Mouse (Mus musculus) limb, embryonic 14.5 days (tissue): ENCODE measurements around the gene Fmo5. TPM values are rescaled to one million over a fixed set of nuclear protein-coding genes. Genes with fewer than 3 reads are reported as not detected.

Experiments
- ATAC-seq: fragments of 200-750 bp; cut with Nextera tagmentation; 2 replicates; pipeline ENCODE4 v1.8.0; 2017; ENCODE audit warnings: low read depth, moderate number of reproducible peaks, moderate TSS enrichment; ENCODE audit not compliant: low FRiP score
- DNase-seq: peaks from one replicate; pipeline ENCODE4 v3.0.0-alpha.2; 2015; ENCODE audit warnings: low spot score
- H3K27ac ChIP-seq: fragments of 300-500 bp; sonication (generic); replicated peaks from 2 replicates; pipeline ENCODE4 v1.5.1; 2014; ENCODE audit warnings: low read depth, mild to moderate bottlenecking, low read length, moderate library complexity, mixed read lengths
- H3K27me3 ChIP-seq: fragments of 300-500 bp; sonication (generic); 2 replicates; pipeline ENCODE4 v1.6.1; 2014; ENCODE audit warnings: low read length, mixed read lengths; ENCODE audit not compliant: control insufficient read depth, insufficient read depth
- H3K36me3 ChIP-seq: fragments of 300-500 bp; sonication (generic); 2 replicates; pipeline ENCODE4 v1.6.1; 2014; ENCODE audit warnings: mild to moderate bottlenecking, low read length, moderate library complexity, mixed read lengths; ENCODE audit not compliant: control insufficient read depth, insufficient read depth
- H3K4me1 ChIP-seq: fragments of 300-500 bp; sonication (generic); 2 replicates; pipeline ENCODE4 v1.6.1; 2014; ENCODE audit warnings: antibody characterized with exemption, low read length, mixed read lengths; ENCODE audit not compliant: control insufficient read depth, insufficient read depth
- H3K4me2 ChIP-seq: fragments of 300-500 bp; sonication (generic); replicated peaks from 2 replicates; pipeline ENCODE4 v1.6.1; 2014; ENCODE audit warnings: low read depth, mild to moderate bottlenecking, low read length, moderate library complexity; ENCODE audit not compliant: severe bottlenecking
- H3K4me3 ChIP-seq: fragments of 300-500 bp; sonication (generic); replicated peaks from 2 replicates; pipeline ENCODE4 v1.5.1; 2014; ENCODE audit warnings: low read length
- H3K9ac ChIP-seq: fragments of 300-500 bp; sonication (generic); 2 replicates; pipeline ENCODE4 v1.6.1; 2014; ENCODE audit warnings: mild to moderate bottlenecking, low read depth, low read length, moderate library complexity; ENCODE audit not compliant: severe bottlenecking
- H3K9me3 ChIP-seq: fragments of 300-500 bp; sonication (generic); 2 replicates; pipeline ENCODE4 v1.6.1; 2016; ENCODE audit warnings: low read length; ENCODE audit not compliant: control insufficient read depth
- POLR2A ChIP-seq: fragments of 200-500 bp; IDR thresholded peaks from 2 replicates; pipeline ENCODE4 v1.8.0; 2012; ENCODE audit warnings: inconsistent platforms, mild to moderate bottlenecking, moderate library complexity, borderline replicate concordance; ENCODE audit not compliant: insufficient read depth, insufficient read length; ENCODE audit errors: extremely low read depth
- WGBS: fragments of 180-500 bp; shearing (Covaris S2); extraction: QIAGEN DNeasy Blood & Tissue Kit; methylation state at CpG from one replicate; pipeline ENCODE4 v1.1.7; 2014; 5-methylcytosine and 5-hydroxymethylcytosine counted together
- polyA plus RNA-seq, 2 experiments: library from polyadenylated mRNA; depleted of rRNA in 1 of 2; stranded (reverse) in 1 of 2; unstranded in 1 of 2; fragments of >200 nt; fragmentation: Nextera tagmentation in 1 of 2; extraction: Ambion mirVana in 1 of 2; gene quantifications; 2 replicates each; pipeline versions ENCODE4 v1.2.1 to v1.2.3; 2012 to 2014

Fmo5 gene
- polyA plus RNA-seq, 2 experiments = 2.3 to 2.8 TPM

DNA sequence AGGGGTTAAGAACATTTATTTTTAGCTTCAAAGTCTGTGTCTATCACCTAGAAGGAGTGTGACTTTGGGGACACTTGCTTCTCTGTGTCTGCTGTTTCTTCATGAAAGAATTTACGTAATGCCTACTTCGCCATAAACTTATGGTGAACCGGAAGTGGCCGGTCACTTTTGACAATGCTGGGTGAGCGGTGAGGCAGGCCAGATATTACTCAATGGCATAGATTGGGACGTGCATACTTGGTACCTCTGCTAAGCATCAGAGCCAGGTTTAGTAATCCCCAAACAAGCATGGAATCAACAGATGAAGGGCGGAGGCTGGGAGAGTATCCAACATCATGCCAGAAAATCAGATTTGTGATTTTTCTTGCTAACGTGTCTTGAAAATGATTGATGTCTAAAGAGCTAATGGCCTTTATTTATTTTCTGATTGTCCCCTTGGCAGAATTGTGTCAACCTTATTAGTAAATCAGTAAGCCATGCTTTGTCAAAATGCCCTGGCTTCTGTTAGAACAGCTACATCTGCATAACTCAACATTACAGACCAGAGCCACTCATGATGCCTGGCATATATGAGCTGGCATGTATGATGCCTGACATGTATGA is 2.8 kb downstream of the Fmo5 start:
- no peak overlapping the region for H3K4me3 ChIP-seq
- no peaks in the 10 kb centered on the region for H3K36me3 ChIP-seq
- peaks cover 7% of the 10 kb centered on the region for H3K4me1 ChIP-seq
- H3K9ac ChIP-seq = no peak overlapping the region
- ATAC-seq (no peak), DNase-seq (no peak)
- H3K4me2 ChIP-seq = no peak overlapping the region
- no peak overlapping the region for H3K27ac ChIP-seq
- WGBS = 83% methylated on average over 8 of the region's 8 CpGs
- no peaks in the 10 kb centered on the region for H3K27me3 ChIP-seq
- TF ChIP-seq POLR2A = no peak
- H3K9me3 ChIP-seq = no peaks in the 10 kb centered on the region

DNA sequence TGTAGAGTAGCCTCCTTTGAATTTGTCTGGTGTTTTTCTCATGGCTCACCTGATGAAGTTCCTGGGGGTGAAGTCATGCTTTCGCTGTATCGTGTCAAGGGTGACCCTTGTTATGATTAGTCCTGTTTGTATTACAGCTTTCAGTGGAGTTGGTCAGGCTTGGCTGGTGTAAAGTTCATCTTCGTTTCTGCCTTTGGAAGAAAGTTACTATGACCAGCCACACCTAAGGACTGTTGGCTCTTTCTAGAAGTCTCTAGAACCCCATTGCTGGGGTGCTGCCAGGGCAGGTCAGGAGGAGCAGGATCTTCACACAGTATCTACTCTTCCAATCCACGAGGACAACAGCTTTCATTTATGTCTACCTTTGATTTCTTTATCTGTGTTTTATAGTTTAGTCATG is 4.9 kb downstream of the Fmo5 start:
- no peak for TF ChIP-seq POLR2A
- Histone ChIP-seq H3K27me3 (no peaks in the 10 kb centered on the region), H3K4me1 (peaks cover 7% of the 10 kb centered on the region), H3K4me2 (no peak overlapping the region), H3K9ac (no peak overlapping the region), H3K27ac (no peak overlapping the region), H3K36me3 (no peaks in the 10 kb centered on the region), H3K4me3 (no peak overlapping the region), H3K9me3 (no peaks in the 10 kb centered on the region)
- WGBS = 76% methylated on average over 4 of the region's 4 CpGs
- DNase-seq (no peak), ATAC-seq (no peak)

DNA sequence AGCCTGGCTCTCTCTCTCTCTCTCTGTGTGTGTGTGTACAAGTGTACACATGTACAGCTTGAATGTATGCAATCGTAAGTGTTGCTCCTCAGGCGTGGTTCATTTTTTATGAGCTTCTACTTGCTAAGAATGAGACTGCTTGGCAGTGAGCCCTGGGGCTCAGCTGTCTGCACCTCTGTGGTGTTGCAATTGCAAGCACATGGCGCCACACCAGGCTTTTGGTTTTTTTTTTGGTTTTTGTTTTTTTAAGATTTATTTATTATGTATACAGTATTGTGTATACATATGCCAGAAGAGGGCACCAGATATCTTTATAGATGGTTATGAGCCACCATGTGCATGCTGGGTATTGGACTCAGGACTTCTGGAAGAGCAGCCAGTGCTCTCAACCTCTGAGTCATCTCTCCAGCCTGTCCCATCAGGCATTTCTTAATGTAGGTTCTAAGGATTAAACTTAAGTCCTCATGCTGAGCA is 5.7 kb downstream of the Fmo5 start:
- H3K9ac ChIP-seq = no peak overlapping the region
- ATAC-seq (peak; percentile 55), DNase-seq (peak; percentile 81)
- H3K36me3 ChIP-seq = no peaks in the 10 kb centered on the region
- peaks cover 7% of the 10 kb centered on the region for H3K4me1 ChIP-seq
- no peak overlapping the region for H3K4me3 ChIP-seq
- H3K27me3 ChIP-seq = no peaks in the 10 kb centered on the region
- no peak for TF ChIP-seq POLR2A
- no peak overlapping the region for H3K4me2 ChIP-seq
- H3K9me3 ChIP-seq = no peaks in the 10 kb centered on the region
- H3K27ac ChIP-seq = no peak overlapping the region
- 19% methylated on average over 3 of the region's 3 CpGs for WGBS

DNA sequence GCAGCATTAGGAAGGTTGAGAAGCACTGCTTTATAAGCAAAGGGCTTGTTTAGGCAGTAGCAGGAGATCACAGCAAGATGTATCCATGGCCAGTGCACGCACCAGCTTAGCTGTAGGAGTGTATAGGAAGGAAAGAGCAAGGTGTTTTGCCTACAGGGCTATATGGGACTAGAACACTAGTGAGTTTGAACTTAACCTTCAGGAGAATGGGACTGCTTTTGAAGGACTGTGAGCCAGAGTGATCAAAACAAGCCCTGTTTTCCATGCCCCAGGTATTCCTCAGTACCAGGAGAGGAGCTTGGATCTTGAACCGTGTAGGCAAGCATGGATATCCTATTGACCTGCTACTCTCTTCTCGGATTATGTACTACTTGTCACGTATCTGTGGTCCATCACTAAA is 12.8 kb downstream of the Fmo5 start:
- 89% methylated on average over 4 of the region's 4 CpGs for WGBS

DNA sequence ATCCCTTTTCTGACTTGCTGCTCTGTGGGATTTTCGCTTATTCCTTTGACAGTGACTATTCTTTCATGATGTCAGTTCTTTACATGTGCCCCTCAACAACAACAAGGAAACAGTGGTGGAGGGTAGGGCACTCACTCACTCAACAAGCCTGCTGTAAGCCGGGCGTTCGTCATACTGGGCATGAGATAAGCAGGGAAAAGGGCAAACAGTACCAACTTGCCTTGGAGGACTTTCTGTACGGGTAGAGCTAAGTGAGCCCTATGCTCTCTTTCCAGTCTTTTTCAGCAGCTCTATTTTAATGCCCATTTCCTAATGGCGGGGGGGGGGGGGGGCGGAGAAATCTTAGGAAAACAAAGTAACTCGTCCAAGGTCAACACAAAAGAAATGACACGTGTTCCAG is 13.4 kb downstream of the Fmo5 start:
- no peak for ATAC-seq

More for the DNA sequence above, 12.8 kb downstream of the Fmo5 start:
- no peaks in the 10 kb centered on the region; the same call in 1 of the 2 replicates for H3K4me1 ChIP-seq
- TF ChIP-seq POLR2A = no peak
- no peak overlapping the region for H3K4me3 ChIP-seq
- no peak for DNase-seq
- no peak overlapping the region for H3K9ac ChIP-seq
- no peak overlapping the region for H3K27ac ChIP-seq
- H3K36me3 ChIP-seq = no peaks in the 10 kb centered on the region
- H3K4me2 ChIP-seq = no peak overlapping the region
- no peaks in the 10 kb centered on the region for H3K27me3 ChIP-seq
- no peaks in the 10 kb centered on the region for H3K9me3 ChIP-seq
- ATAC-seq = no peak

DNA sequence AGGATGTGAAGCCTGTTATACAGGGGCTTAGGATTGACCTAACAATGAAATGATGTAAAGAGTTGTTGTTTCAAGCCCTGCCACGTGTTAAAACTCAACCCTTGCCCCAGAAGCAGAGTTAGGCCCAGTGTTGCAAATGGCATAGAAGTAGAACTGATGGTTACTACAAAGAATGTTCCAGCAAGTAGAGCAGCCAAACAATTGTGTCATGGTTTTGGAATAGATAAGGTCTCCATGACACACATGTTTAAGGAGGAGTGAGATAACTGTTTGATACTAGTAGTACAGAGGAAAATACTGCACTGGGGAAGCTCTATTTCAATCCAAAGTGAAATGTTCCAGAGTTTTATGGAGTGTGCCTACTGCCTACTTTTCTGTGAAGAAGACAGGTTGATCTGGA is 19.9 kb downstream of the Fmo5 start:
- no peaks in the 10 kb centered on the region for H3K9me3 ChIP-seq
- no peaks in the 10 kb centered on the region for H3K36me3 ChIP-seq
- DNase-seq = no peak
- 35% methylated on average over 1 of the region's 1 CpGs for WGBS
- ATAC-seq = no peak
- no peak overlapping the region for H3K27ac ChIP-seq
- no peak overlapping the region for H3K4me2 ChIP-seq
- H3K27me3 ChIP-seq = no peaks in the 10 kb centered on the region
- H3K4me1 ChIP-seq = no peaks in the 10 kb centered on the region
- TF ChIP-seq POLR2A = no peak
- no peak overlapping the region for H3K4me3 ChIP-seq
- H3K9ac ChIP-seq = no peak overlapping the region

More for the DNA sequence above, 13.4 kb downstream of the Fmo5 start:
- Histone ChIP-seq H3K27me3 (no peaks in the 10 kb centered on the region), H3K27ac (no peak overlapping the region), H3K4me2 (no peak overlapping the region), H3K36me3 (no peaks in the 10 kb centered on the region), H3K4me1 (no peaks in the 10 kb centered on the region; the same call in 1 of the 2 replicates), H3K9ac (no peak overlapping the region), H3K4me3 (no peak overlapping the region), H3K9me3 (no peaks in the 10 kb centered on the region)
- whole genome bisulfite sequencing = 85% methylated on average over 8 of the region's 9 CpGs
- DNase-seq = no peak
- no peak for TF ChIP-seq POLR2A
